In genomic region chr2:145769964-145770363, GRCm38 (mm10) we compare ENCODE assay signal across 12 mouse cellular contexts.
DNase-seq lines count a peak whose midpoint lies in the region; ATAC-seq and TF ChIP-seq lines count a peak whose summit lies in the region.
"Had no signal": no experiment of that assay in that cellular context is flagged by ENCODE, and none has a peak within 500 bp of the region (broad histone marks: within the 10 kb centered on the region; RNA-seq: fewer than 3 reads in every experiment).

No protein-coding gene starts in this region.

- H3K27ac ChIP-seq in heart, embryonic 16.5 days (ENCODE audit: low read length) = peak overlapping the region; percentile 8
- H3K27ac ChIP-seq in heart, adult 2 months = no peak overlapping the region; the same call in 1 of the 2 replicates
- H3K27ac ChIP-seq in ES-E14 (ENCODE audit: insufficient read depth, low read depth, low read length, poor library complexity, severe bottlenecking) = no peak overlapping the region
- no peak overlapping the region for H3K27ac ChIP-seq in hindbrain, embryonic 15.5 days (replicated peaks)
- no peak overlapping the region for H3K27ac ChIP-seq in thymus, adult 2 months (ENCODE audit: control insufficient read depth, insufficient read depth, low read length)
- H3K27ac ChIP-seq: limb, embryonic 12.5 days; macrophage had no signal

- ATAC-seq in heart, embryonic 16.5 days (replicated peaks; ENCODE audit: extremely low read depth, insufficient read depth, low FRiP score) = no peak; the same call in 1 of the 2 replicates
- ATAC-seq in hindbrain, embryonic 15.5 days (ENCODE audit: low FRiP score, low read depth) = peak; percentile 48; the same call in 1 of the 2 replicates

- H3K36me3 ChIP-seq in heart, embryonic 16.5 days (ENCODE audit: control insufficient read depth, insufficient read depth) = 0 out of 2 replicates have a peak, but pooled peaks cover 2% of the 10 kb centered on the region
- H3K36me3 ChIP-seq in heart, adult 2 months (ENCODE audit: control insufficient read depth, insufficient read depth, low read length) = no peaks in the 10 kb centered on the region
- H3K36me3 ChIP-seq in ES-E14 (ENCODE audit: control insufficient read depth, insufficient read depth, low read length, poor library complexity, severe bottlenecking) = no peaks in the 10 kb centered on the region
- no peaks in the 10 kb centered on the region for H3K36me3 ChIP-seq in hindbrain, embryonic 15.5 days
- no peaks in the 10 kb centered on the region for H3K36me3 ChIP-seq in thymus, adult 2 months (ENCODE audit: control insufficient read depth, insufficient read depth, low read length)
- H3K36me3 ChIP-seq: limb, embryonic 12.5 days had no signal

- no peaks in the 10 kb centered on the region for H3K9me3 ChIP-seq in heart, embryonic 16.5 days (replicated peaks; ENCODE audit: control insufficient read depth, low read length)
- no peaks in the 10 kb centered on the region for H3K9me3 ChIP-seq in ES-E14 (ENCODE audit: control insufficient read depth, insufficient read depth, low read depth, low read length)
- no peaks in the 10 kb centered on the region for H3K9me3 ChIP-seq in hindbrain, embryonic 15.5 days
- H3K9me3 ChIP-seq: limb, embryonic 12.5 days had no signal

- H3K4me3 ChIP-seq in heart, embryonic 16.5 days (ENCODE audit: low read length) = no peak overlapping the region
- H3K4me3 ChIP-seq in heart, adult 2 months = no peak overlapping the region
- no peak overlapping the region for H3K4me3 ChIP-seq in ES-E14 (ENCODE audit: insufficient read depth in 1 of 2, low read depth in 1 of 2, low read length in 2 of 2, poor library complexity in 1 of 2, severe bottlenecking in 1 of 2)
- H3K4me3 ChIP-seq in hindbrain, embryonic 15.5 days = no peak overlapping the region
- H3K4me3 ChIP-seq in thymus, adult 2 months (ENCODE audit: control insufficient read depth, insufficient read depth, low read length) = no peak overlapping the region
- H3K4me3 ChIP-seq: limb, embryonic 12.5 days had no signal

- no peaks in the 10 kb centered on the region for H3K79me2 ChIP-seq in heart, adult 2 months (replicated peaks; ENCODE audit: control insufficient read depth, insufficient read depth, low read length)

- intact Hi-C loops in heart, adult 2 months (cut with DNase I) = no loop called here

- in situ Hi-C loops in ES-E14 (cut with MboI; ENCODE audit: low sequenced_read_pairs in 2 of 2, unreplicated experiment in 2 of 2) = no loop called here

- H3K9ac ChIP-seq in heart, embryonic 16.5 days (ENCODE audit: low read length) = no peak overlapping the region
- H3K9ac ChIP-seq in heart, adult 2 months (ENCODE audit: low read depth, low read length) = no peak overlapping the region
- no peak overlapping the region for H3K9ac ChIP-seq in ES-E14 (ENCODE audit: insufficient read depth, low read depth, low read length, poor library complexity, severe bottlenecking)
- H3K9ac ChIP-seq in hindbrain, embryonic 15.5 days = no peak overlapping the region
- H3K9ac ChIP-seq: limb, embryonic 12.5 days had no signal

- DNase-seq in heart, adult 2 months = no peak
- DNase-seq in ES-E14 (ENCODE audit: low read depth, low spot score) = no peak
- DNase-seq in embryo, embryonic 11 days = peak; percentile 40
- DNase-seq in testis, postnatal 10 days (ENCODE audit: low spot score) = no peak
- no peak for DNase-seq in urinary bladder, postnatal 10 days (ENCODE audit: low spot score)
- no peak for DNase-seq in thymus, adult 2 months
- DNase-seq: cerebellum, postnatal 36 days; layer of hippocampus, adult 9-11 months had no signal

- TF ChIP-seq POLR2A in heart, adult 2 months (IDR thresholded peaks at IDR 0.05; ENCODE audit: insufficient read depth, low read depth, low read length) = no peak
- no peak for TF ChIP-seq POLR2A in thymus, adult 2 months (IDR thresholded peaks at IDR 0.05; ENCODE audit: control insufficient read depth, extremely low read depth, insufficient read depth, low read length, poor library complexity)

- no peak for TF ChIP-seq CTCF in heart, adult 2 months (IDR thresholded peaks at IDR 0.05)
- no peak for TF ChIP-seq CTCF in thymus, adult 2 months (IDR thresholded peaks at IDR 0.05; ENCODE audit: borderline replicate concordance, control insufficient read depth, extremely low read depth, insufficient read depth, low read length, poor library complexity)

- peaks cover 21% of the 10 kb centered on the region for H3K4me1 ChIP-seq in heart, embryonic 16.5 days (ENCODE audit: control insufficient read depth, insufficient read depth, low read length)
- peaks cover 10% of the 10 kb centered on the region for H3K4me1 ChIP-seq in heart, adult 2 months (ENCODE audit: control insufficient read depth, insufficient read depth, low read length)
- H3K4me1 ChIP-seq in ES-E14 (ENCODE audit: control insufficient read depth in 2 of 2, insufficient read depth in 2 of 2, low read length in 2 of 2, poor library complexity in 1 of 2) = peaks cover 0 to 11% of the 10 kb centered on the region in 2 experiments; a peak in 1 of 4 replicates
- 0 out of 2 replicates have a peak, but pooled peaks cover 9% of the 10 kb centered on the region for H3K4me1 ChIP-seq in hindbrain, embryonic 15.5 days (replicated peaks)
- no peaks in the 10 kb centered on the region for H3K4me1 ChIP-seq in thymus, adult 2 months (replicated peaks; ENCODE audit: control insufficient read depth, insufficient read depth, low read length)

- H3K4me2 ChIP-seq in heart, embryonic 16.5 days (ENCODE audit: low read depth, low read length) = no peak overlapping the region
- peak overlapping the region; percentile 18 for H3K4me2 ChIP-seq in hindbrain, embryonic 15.5 days
- H3K4me2 ChIP-seq: limb, embryonic 12.5 days had no signal

- H3K27me3 ChIP-seq in heart, embryonic 16.5 days (ENCODE audit: control insufficient read depth, insufficient read depth, low read length) = no peaks in the 10 kb centered on the region
- H3K27me3 ChIP-seq in heart, adult 2 months (ENCODE audit: control insufficient read depth, insufficient read depth, low read length) = no peaks in the 10 kb centered on the region
- no peaks in the 10 kb centered on the region for H3K27me3 ChIP-seq in hindbrain, embryonic 15.5 days
- no peaks in the 10 kb centered on the region for H3K27me3 ChIP-seq in thymus, adult 2 months (ENCODE audit: control insufficient read depth, insufficient read depth, low read length)
- H3K27me3 ChIP-seq: limb, embryonic 12.5 days had no signal

- 32% methylated on average over 10 of the region's 10 CpGs for WGBS in heart, embryonic 16.5 days
- WGBS in heart, adult 2 months = 44% methylated on average over 10 of the region's 10 CpGs
- WGBS in hindbrain, embryonic 15.5 days = 13% methylated on average over 10 of the region's 10 CpGs
- 92% methylated on average over 10 of the region's 10 CpGs for WGBS in thymus, adult 2 months

- no peak for TF ChIP-seq EP300 in heart, adult 2 months (IDR thresholded peaks at IDR 0.05; ENCODE audit: insufficient read depth, low read depth, low read length)

TF ChIP-seq in ES-E14, 5 proteins besides CTCF, POLR2A, EP300 and RAD21:
- no peak for TF ChIP-seq HCFC1 (IDR thresholded peaks at IDR 0.05; ENCODE audit: borderline replicate concordance, insufficient read depth, low read length)
- 0 out of 2 replicates have a peak, but pooled peaks have one; percentile 30 for TF ChIP-seq MAFK (IDR thresholded peaks at IDR 0.05; ENCODE audit: insufficient read depth, low read depth, low read length)
